ENCODE assay signal across 24 mouse cellular contexts in genomic region chr10:3947346-3947745, GRCm38 (mm10).
"Had no signal": no experiment of that assay in that cellular context is flagged by ENCODE, and none has a peak within 500 bp of the region (broad histone marks: within the 10 kb centered on the region; RNA-seq: fewer than 3 reads in every experiment).

No protein-coding gene starts in this region.

- H3K4me3 ChIP-seq: heart, embryonic 10.5 days; heart, embryonic 12.5 days; hindbrain, embryonic 13.5 days; hindbrain, embryonic 15.5 days; kidney, embryonic 15.5 days; limb, embryonic 13.5 days; limb, embryonic 15.5 days; liver, embryonic 12.5 days had no signal

- H3K27ac ChIP-seq: heart, embryonic 10.5 days; hindbrain, embryonic 13.5 days; hindbrain, embryonic 15.5 days; hindbrain, postnatal 0 days; kidney, embryonic 15.5 days; kidney, postnatal 0 days; limb, embryonic 13.5 days; limb, embryonic 15.5 days; liver, embryonic 12.5 days had no signal

- H3K27me3 ChIP-seq: heart, embryonic 12.5 days; hindbrain, embryonic 13.5 days; hindbrain, embryonic 15.5 days; kidney, embryonic 15.5 days; limb, embryonic 13.5 days; limb, embryonic 15.5 days; liver, embryonic 12.5 days had no signal

- H3K9me3 ChIP-seq: heart, embryonic 10.5 days; heart, embryonic 12.5 days; hindbrain, embryonic 13.5 days; hindbrain, embryonic 15.5 days; kidney, embryonic 15.5 days; limb, embryonic 13.5 days; limb, embryonic 15.5 days; liver, embryonic 12.5 days had no signal

- H3K36me3 ChIP-seq: heart, embryonic 10.5 days; hindbrain, embryonic 13.5 days; hindbrain, embryonic 15.5 days; liver, embryonic 12.5 days had no signal

- ATAC-seq: hindbrain, postnatal 0 days; intestine, embryonic 16.5 days; liver, embryonic 12.5 days had no signal

- DNase-seq: gastrocnemius, postnatal 14 days; gastrocnemius, postnatal 36 days; heart, adult 18-20 months; heart, postnatal 14 days; heart, postnatal 36 days; kidney, adult 11 months; kidney, adult 2 months; kidney, adult 9 months; kidney, postnatal 14 days; kidney, postnatal 36 days; layer of hippocampus, adult 9-11 months; layer of hippocampus, postnatal 36 days; left cerebral cortex, postnatal 4 days had no signal

- H3K9ac ChIP-seq: heart, embryonic 12.5 days; hindbrain, embryonic 13.5 days; hindbrain, embryonic 15.5 days; kidney, embryonic 15.5 days; limb, embryonic 13.5 days; limb, embryonic 15.5 days; liver, embryonic 12.5 days had no signal

- H3K4me2 ChIP-seq: heart, embryonic 12.5 days; hindbrain, embryonic 13.5 days; hindbrain, embryonic 15.5 days; kidney, embryonic 15.5 days; limb, embryonic 13.5 days; limb, embryonic 15.5 days; liver, embryonic 12.5 days had no signal

- H3K4me1 ChIP-seq: heart, embryonic 10.5 days; heart, embryonic 12.5 days; hindbrain, embryonic 13.5 days; hindbrain, embryonic 15.5 days; limb, embryonic 13.5 days; limb, embryonic 15.5 days; liver, embryonic 12.5 days had no signal
